Mouse (Mus musculus) liver, postnatal 0 days (tissue): ENCODE results near the gene Arhgap23. TPM values are rescaled to one million over a fixed set of nuclear protein-coding genes. Genes with fewer than 3 reads are reported as not detected.

Experiments used
- ATAC-seq: fragments of 200-750 bp; cut with Nextera tagmentation; 2 replicates; pipeline ENCODE4 v1.8.0; 2017; ENCODE audit warnings: mild to moderate bottlenecking, moderate library complexity
- DNase-seq: peaks from one replicate; pipeline ENCODE4 v3.0.0-alpha.2; 2016
- H3K27ac ChIP-seq: fragments of 300-500 bp; sonication (generic); 2 replicates; pipeline ENCODE4 v1.5.1; 2014; ENCODE audit warnings: antibody characterized with exemption, moderate library complexity, mild to moderate bottlenecking, low read depth
- H3K27me3 ChIP-seq: fragments of 300-500 bp; sonication (generic); 2 replicates; pipeline ENCODE4 v1.6.1; 2014; ENCODE audit warnings: low read length, control low read depth, mixed read lengths; ENCODE audit not compliant: insufficient read depth
- H3K36me3 ChIP-seq: fragments of 300-500 bp; sonication (generic); replicated peaks from 2 replicates; pipeline ENCODE4 v1.6.1; 2014; ENCODE audit warnings: mild to moderate bottlenecking, control low read depth, low read length, moderate library complexity, mixed read lengths; ENCODE audit not compliant: insufficient read depth
- H3K4me1 ChIP-seq: fragments of 300-500 bp; sonication (generic); 2 replicates; pipeline ENCODE4 v1.6.1; 2014; ENCODE audit warnings: antibody characterized with exemption, mild to moderate bottlenecking, control low read depth; ENCODE audit not compliant: insufficient read depth
- H3K4me2 ChIP-seq: fragments of 300-500 bp; sonication (generic); 2 replicates; pipeline ENCODE4 v1.6.1; 2014; ENCODE audit warnings: low read depth, mild to moderate bottlenecking, low read length, moderate library complexity, mixed read lengths
- H3K4me3 ChIP-seq: fragments of 300-500 bp; sonication (generic); 2 replicates; pipeline ENCODE4 v1.5.1; 2014; ENCODE audit warnings: low read depth, low read length
- H3K9ac ChIP-seq: fragments of 300-500 bp; sonication (generic); replicated peaks from 2 replicates; pipeline ENCODE4 v1.6.1; 2014; ENCODE audit warnings: mild to moderate bottlenecking, moderate library complexity
- H3K9me3 ChIP-seq: fragments of 300-500 bp; sonication (generic); 2 replicates; pipeline ENCODE4 v1.6.1; 2016; ENCODE audit warnings: mild to moderate bottlenecking, control low read depth, low read length, mixed read lengths
- CTCF ChIP-seq: sonication (generic); IDR thresholded peaks from 2 replicates; pipeline ENCODE4 v1.5.1; 2016; ENCODE audit warnings: antibody characterized with exemption, low read depth
- EP300 ChIP-seq: IDR thresholded peaks from 2 replicates; pipeline ENCODE4 v1.6.1; 2016; ENCODE audit warnings: antibody characterized with exemption, low read depth, mild to moderate bottlenecking
- WGBS: fragments of 180-500 bp; shearing (Covaris S2); extraction: QIAGEN DNeasy Blood & Tissue Kit; methylation state at CpG from one replicate; pipeline ENCODE4 v1.1.7; 2014; ENCODE audit not compliant: insufficient replicate concordance; 5-methylcytosine and 5-hydroxymethylcytosine counted together
- polyA plus RNA-seq: library from polyadenylated mRNA; unstranded; fragments of >200 nt; fragmentation: Nextera tagmentation; extraction: Ambion mirVana; gene quantifications from 2 replicates; pipeline ENCODE4 v1.2.1, GENCODE M21; 2015

Arhgap23 gene
- polyA plus RNA-seq, 1 experiment from 2014 or later: 5.7 TPM

DNA sequence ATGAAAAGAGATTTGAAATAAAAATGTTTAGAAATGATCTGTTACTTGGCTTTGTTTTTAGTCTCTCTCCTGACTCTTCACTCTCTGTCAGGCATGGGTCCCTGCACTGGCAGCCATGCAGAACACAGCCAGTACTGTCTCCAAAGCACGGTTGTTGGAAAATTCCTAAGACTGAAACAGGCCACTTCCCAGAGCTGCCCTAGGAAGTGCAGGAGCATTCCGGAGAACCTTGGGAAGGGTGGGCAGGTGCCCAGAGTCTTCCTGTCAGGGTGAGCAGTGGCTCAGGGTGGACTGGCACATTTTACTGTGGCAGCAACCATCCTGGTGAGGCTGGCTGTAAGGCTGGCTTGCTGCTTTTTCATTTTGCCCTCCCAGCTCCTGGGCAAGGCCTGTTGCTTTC, 16.8 kb upstream of the Arhgap23 start:
- Histone ChIP-seq H3K4me3 (no peak overlapping the region), H3K36me3 (peaks cover 5% of the 10 kb centered on the region; the same call in 1 of the 2 replicates), H3K9me3 (no peaks in the 10 kb centered on the region), H3K4me2 (no peak overlapping the region), H3K27ac (no peak overlapping the region), H3K9ac (no peak overlapping the region), H3K4me1 (peaks cover 7% of the 10 kb centered on the region), H3K27me3 (no peaks in the 10 kb centered on the region)
- 83% methylated on average over 2 of the region's 2 CpGs for WGBS
- TF ChIP-seq CTCF: no peak
- no peak for TF ChIP-seq EP300
- DNase-seq (no peak), ATAC-seq (no peak)

DNA sequence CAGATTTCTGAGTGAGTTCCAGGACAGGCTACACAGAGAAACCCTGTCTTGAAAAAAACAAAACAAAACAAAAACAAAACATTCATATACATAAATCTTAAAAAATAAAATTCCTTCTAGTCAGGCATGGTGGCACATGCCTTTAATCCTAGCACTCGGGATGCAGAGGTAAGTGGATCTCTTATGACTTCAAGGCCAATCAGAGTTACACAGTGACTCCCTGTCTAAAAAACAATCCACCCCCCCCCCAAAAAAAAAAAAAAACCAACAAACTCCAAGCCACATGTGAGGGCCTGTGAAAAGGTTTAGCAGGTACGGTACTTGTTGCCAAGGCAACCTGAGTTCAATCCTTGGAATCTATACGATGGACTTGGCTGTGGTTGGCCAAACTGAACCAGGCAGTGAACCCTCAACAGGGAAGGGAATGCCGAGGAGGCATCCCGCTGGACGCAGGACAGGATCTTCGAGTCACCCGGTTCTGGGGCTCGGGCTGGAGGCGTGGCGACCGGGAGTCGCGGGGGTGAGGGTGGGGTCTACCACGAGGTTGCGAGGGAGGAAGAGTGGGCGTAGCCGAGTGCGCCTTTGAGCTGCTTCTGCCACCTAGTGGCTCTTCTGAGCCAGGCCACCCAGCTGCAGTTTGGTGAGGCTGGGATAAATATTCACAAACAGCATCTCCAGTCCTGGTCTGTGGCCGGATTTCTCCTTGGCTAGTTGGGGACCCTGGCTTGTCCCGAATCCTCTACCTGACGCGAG, 15.2 kb upstream of the Arhgap23 start:
- Histone ChIP-seq H3K4me2 (peak overlapping the region; percentile 73), H3K27ac (no peak overlapping the region), H3K9ac (no peak overlapping the region), H3K4me3 (peak overlapping the region; percentile 30; the same call in 1 of the 2 replicates), H3K9me3 (no peaks in the 10 kb centered on the region), H3K4me1 (peaks cover 17% of the 10 kb centered on the region), H3K27me3 (peaks cover 5% of the 10 kb centered on the region), H3K36me3 (no peaks in the 10 kb centered on the region)
- ATAC-seq (peak; percentile 78), DNase-seq (peak; percentile 84)
- peak; percentile 94 for TF ChIP-seq CTCF
- TF ChIP-seq EP300: no peak
- WGBS: 7% methylated on average over 23 of the region's 23 CpGs

DNA sequence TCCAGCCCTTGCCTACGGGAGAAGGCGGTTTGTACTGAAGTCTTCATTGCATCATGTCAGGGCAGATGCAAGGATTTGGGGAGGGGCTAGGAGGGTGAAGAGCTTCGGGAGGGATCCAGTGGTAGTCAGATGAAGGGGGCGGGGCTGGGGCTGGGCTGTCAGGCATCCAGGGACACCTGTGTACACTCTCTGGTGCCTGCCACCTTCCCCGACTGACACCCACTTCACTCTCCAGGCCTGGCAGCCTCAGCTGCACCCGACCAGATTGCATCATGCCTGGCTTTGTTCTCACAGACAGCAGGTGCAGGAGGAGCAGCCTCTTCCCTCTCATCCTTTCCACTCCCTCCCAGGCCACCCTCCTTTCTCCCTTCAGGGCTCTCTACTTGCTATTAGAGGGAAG, 14.3 kb upstream of the Arhgap23 start:
- H3K4me2 ChIP-seq: no peak overlapping the region
- H3K4me1 ChIP-seq: peaks cover 24% of the 10 kb centered on the region
- no peak overlapping the region for H3K4me3 ChIP-seq
- no peaks in the 10 kb centered on the region for H3K9me3 ChIP-seq
- WGBS: 20% methylated on average over 6 of the region's 6 CpGs
- H3K9ac ChIP-seq: no peak overlapping the region
- no peak overlapping the region for H3K27ac ChIP-seq
- TF ChIP-seq CTCF: no peak
- H3K36me3 ChIP-seq: no peaks in the 10 kb centered on the region
- H3K27me3 ChIP-seq: peaks cover 10% of the 10 kb centered on the region
- ATAC-seq (no peak), DNase-seq (no peak)

DNA sequence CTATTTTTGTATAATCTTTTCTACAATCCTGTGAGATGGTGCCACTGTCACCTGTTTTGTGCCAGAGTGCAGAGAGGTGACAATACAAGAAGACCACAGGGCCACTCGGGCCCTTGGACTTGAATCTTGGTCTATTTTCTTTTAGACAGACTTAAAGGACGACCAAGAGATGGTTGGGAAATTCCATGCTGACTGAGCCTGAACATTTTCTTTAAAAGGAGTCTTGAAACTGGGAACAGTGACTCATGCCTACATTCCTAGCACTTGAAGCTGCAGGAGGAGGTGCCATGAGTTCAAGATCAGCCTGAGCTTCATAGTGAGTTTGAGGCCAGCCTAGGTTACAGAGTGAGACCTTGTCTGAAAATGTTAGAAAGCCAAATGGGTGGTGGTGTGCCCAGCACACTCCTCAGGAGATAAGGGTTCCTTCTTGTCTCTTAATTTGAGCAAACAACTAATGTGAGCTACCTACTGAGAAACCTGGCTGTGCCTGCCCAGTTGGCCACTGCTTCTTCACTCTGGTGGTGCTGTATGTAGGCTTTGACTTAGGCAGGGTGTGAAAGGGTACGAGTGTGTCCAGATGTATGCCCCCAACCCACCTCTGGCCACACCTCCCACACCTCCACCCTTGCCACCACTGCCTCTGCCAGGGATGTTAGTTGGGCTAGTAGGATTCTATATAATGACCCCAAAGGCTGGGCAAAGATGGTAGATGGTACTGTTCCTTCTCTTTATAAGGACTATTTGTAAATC, 13.5 kb upstream of the Arhgap23 start:
- H3K9me3 ChIP-seq: no peaks in the 10 kb centered on the region
- TF ChIP-seq CTCF (no peak), EP300 (no peak)
- ATAC-seq (no peak), DNase-seq (no peak)
- no peak overlapping the region for H3K27ac ChIP-seq
- no peak overlapping the region for H3K9ac ChIP-seq
- no peak overlapping the region for H3K4me2 ChIP-seq
- no peak overlapping the region for H3K4me3 ChIP-seq
- H3K36me3 ChIP-seq: no peaks in the 10 kb centered on the region
- peaks cover 32% of the 10 kb centered on the region for H3K4me1 ChIP-seq
- 76% methylated on average over 3 of the region's 3 CpGs for WGBS
- H3K27me3 ChIP-seq: peaks cover 10% of the 10 kb centered on the region

DNA sequence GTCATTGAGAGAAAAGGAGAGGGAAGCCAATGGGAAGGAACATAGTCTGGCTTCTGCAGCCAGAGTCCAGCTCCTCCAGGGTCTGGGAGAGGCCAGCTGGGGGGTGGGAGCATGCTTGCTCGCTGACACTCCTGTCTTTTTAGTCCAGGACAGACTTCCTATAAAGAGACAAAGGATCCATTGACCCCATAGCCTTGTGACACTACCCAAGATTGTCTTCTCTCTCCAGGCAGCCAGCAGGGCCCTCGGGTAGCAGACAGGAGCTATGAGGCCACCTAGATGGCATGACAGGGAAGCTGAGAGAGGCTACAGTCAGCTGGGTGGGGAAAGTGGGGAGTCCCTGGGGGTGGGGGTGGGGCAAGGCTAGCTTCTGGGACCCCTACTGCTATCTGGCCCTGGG, 12.6 kb upstream of the Arhgap23 start:
- H3K4me2 ChIP-seq: no peak overlapping the region
- H3K27ac ChIP-seq: no peak overlapping the region
- WGBS: 69% methylated on average over 2 of the region's 2 CpGs
- no peak for DNase-seq
- H3K9me3 ChIP-seq: no peaks in the 10 kb centered on the region
- H3K4me1 ChIP-seq: peaks cover 36% of the 10 kb centered on the region
- no peaks in the 10 kb centered on the region for H3K36me3 ChIP-seq
- H3K27me3 ChIP-seq: peaks cover 10% of the 10 kb centered on the region
- H3K9ac ChIP-seq: no peak overlapping the region
- TF ChIP-seq CTCF: no peak
- TF ChIP-seq EP300: no peak
- no peak overlapping the region for H3K4me3 ChIP-seq
- no peak for ATAC-seq

DNA sequence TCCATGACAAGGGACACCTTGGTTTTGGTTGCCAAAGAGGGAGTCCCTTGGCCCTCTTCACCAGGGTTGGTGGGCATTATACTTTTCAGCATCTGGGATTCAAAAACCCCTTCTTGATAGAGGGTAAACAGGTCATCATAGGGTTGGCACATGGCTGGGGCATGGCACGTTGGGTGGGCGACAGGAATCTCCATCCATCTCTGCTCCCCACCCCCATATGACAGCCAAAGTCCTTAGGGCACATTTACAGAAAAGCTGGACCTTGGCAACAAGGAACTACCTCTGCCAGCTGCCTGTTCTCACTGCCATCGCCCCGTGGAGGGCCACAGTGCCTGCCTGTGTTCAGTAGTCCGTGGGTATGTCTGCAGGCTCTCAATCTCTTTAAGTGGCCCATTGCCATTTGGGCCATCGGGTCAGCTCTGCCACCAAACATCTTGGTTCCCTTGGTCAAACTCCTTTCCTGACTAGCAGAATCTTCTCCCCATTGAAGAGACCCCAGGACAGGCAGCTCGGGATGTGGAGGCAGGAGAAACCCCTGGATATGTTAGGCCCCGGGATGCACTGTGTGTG, 11.6 kb upstream of the Arhgap23 start:
- Histone ChIP-seq H3K27ac (no peak overlapping the region), H3K4me1 (peaks cover 38% of the 10 kb centered on the region), H3K27me3 (peaks cover 10% of the 10 kb centered on the region), H3K4me3 (peak overlapping the region; percentile 57; the same call in 1 of the 2 replicates), H3K9me3 (no peaks in the 10 kb centered on the region), H3K9ac (no peak overlapping the region; the same call in 1 of the 2 replicates), H3K36me3 (no peaks in the 10 kb centered on the region), H3K4me2 (peak overlapping the region; percentile 98)
- ATAC-seq (no peak), DNase-seq (no peak)
- TF ChIP-seq CTCF (no peak), EP300 (no peak)
- 40% methylated on average over 8 of the region's 8 CpGs for WGBS
